Mouse (Mus musculus) layer of hippocampus, adult 9-11 months (tissue): ENCODE results near the gene Sord.

Experiments used
- DNase-seq: peaks from one replicate; pipeline ENCODE4 v3.0.0; 2022

The Sord gene

DNA sequence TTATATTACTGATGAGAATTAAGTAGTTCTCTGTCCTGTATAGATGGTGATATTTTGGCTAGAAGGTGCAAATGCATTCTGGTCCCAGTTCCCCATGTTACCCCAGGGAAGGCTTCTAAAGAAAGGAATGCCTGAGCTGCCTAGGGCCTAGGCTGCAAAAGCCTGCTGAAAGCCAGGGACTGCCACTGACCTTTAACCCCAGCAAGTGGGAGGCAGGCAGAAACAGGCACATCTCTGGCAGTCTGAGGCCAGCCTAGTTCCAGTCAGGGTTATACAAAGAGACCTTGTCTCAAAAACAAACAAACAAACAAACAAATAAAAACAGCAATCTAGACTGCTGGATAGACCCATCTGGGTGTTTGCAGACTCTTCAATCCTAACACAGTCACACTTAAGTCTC, 6.2 kb downstream of the Sord start:
- DNase-seq, result no peak

DNA sequence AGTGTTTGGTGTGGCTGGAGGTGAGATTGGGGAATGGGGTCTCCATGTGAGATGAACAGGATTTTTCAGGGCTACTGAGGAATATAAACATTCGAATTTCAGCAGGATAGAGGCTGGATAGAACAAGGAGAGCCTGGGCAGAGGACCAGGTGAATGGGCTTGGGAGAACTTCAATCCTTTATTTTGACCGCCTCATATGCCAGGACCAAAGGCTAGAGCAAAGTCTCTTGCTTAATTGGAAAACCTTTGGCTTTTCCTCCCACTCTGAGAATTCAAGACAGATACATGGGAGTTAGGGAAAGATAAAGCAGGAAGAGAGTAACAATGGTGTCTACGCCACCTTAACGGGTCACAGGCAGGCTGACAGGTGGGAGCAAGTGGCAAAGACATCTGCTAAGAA, 6.7 kb downstream of the Sord start:
- no peak for DNase-seq

DNA sequence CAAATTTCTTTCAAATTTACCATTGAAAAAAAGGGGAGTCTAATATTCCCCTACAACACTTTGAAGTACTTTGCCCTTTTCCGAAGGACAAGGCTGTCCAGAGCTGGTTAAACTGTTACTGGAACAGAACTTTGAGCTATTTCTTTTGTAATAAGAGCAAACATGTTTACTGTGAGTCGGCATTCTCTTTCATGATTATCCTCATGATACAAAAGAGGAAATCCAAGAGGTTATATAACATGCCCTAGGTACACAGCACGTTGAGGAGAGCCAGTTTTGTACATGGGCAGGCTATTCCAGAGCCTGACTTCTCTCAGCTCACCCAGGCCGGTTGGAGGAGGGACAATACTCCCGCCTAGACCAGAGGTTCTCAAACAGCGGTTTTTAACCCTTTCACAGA, 7.4 kb downstream of the Sord start:
- no peak for DNase-seq

DNA sequence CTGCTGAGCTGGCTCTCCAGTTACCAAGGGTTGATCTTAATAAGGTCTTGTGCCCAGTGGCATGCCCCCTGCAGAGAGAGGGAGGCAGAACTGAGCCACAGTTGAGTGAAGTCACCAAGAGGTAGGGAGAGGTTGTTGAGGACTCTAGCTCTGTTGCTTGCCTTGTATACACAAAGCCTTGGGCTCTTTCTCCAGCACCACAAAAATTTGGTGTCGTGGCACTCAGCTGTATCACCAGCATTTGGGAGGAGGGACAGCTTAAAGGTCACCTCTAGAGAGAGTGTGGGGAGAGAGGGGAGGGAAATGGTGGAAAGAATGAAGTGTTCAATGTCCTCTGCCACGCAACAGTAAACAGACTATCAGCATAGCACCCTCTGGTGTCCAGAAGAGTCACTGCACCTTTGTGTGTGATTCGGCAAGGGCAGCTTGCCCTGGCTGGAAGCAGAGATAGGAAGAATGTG, 9.2 kb downstream of the Sord start:
- peak; percentile 79 for DNase-seq

DNA sequence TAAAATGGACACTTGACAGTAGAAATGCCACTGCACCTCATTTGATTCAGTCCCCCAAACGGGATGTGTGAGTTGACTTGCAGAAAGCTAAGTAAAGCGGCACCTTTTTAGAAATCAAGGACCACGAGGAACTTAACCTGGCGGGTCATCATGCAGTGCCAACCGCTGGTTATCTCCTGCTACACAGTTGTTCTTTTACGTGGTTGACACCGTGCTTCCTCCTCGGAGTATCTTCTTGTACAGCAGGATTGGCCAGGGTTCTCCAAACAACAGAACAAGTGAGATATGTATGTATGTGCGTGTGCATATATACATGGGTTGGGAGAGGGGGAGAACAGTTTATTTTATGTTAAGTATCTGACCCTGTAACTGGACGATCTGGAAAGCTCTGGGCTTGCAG, 13.2 kb downstream of the Sord start:
- DNase-seq, result no peak

DNA sequence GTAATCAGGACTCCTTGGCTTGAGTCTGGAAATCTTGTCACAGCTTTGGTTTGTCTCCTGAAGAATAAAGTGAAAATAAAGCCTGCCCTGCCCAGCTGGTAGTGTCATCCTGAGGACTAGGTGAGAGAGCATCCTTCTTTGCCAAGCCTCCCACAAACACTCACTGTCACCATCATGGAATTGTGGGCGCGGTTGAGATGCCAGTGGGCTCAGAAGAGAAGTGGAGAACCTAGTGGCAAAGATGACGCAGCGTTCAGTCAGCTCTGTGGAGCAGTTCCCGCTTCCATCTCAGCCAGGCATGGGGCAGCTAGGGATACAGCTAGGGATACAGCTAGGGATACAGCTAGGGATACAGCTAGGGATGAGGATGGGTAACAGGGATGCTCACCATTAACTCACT, 21.4 kb downstream of the Sord start:
- no peak for DNase-seq

DNA sequence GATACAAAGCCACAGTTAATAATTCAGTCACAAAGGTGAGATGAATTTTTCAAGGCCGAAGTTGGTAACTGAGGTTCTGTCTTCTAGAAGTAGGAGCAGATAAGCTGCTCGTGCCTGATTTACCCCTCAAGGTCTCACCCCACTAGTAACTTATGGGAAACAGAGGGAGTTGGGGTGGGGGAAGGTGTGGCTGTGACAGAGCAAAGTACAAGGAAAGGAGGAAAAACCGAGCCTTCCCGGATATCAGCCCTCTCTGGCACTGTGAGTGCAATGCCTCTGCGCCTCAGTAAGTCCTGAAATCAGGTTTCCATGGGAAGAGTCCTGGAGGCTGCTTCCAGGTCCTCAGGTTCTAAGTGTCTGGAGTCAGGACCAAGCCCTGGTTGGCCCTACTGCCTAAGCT, 26.2 kb downstream of the Sord start:
- DNase-seq, result no peak

DNA sequence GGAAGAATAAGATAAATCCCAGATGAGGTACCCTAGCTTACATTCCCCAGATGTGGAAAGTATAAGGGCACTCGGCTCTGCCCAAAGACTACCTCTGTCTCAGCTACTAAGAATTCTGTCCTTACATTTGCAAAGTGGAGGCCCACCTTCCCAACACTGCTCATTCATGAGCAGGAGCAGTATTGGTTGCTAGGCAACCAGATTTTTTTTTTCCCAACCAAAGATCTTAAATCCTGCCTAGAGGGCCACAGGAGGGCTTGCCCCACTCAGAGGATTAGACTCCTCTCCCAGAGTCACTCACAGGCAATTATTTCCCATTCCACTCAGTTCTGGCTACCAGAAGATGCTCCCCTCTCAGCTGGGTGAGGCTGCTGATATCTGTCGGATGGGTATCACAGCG, 30.1 kb downstream of the Sord start:
- no peak for DNase-seq

DNA sequence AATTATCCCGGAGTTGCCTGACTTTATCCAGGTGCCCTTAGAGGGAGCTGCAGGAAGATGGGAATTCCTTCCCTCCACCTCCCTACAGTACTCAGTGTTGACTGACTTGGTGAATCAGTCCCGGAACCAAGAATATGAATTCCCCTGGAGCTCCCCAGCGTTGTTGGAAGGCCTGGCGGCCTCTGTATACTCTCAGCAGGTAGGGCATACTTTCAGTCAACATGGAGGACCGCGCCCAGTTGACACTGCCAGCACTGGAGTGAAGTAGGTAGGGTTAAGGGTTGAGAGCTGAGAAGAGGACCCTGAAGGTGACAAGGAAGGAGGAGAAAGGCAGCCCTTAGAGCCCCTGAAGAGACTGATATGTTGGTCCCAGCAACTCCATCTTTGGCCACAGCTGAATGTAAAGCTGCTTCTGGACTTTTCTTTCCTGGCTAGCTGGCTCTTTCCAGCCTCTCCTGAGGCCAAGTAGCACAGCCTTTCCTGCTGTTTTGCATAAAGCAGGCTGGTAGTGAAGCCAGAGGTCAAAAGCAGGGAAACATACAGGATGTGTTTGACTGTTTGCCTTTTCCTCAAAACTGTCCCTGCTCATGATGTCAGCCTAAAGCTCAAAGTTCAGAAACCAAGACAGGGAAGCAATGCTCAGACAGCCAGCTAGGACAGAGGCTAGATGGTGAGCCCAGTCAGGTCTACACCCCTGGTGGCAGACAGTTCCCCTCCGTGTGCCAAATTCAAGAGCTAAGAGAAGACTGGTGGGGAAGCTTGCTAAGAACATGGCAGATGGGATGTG, 32.1 kb downstream of the Sord start:
- no peak for DNase-seq

DNA sequence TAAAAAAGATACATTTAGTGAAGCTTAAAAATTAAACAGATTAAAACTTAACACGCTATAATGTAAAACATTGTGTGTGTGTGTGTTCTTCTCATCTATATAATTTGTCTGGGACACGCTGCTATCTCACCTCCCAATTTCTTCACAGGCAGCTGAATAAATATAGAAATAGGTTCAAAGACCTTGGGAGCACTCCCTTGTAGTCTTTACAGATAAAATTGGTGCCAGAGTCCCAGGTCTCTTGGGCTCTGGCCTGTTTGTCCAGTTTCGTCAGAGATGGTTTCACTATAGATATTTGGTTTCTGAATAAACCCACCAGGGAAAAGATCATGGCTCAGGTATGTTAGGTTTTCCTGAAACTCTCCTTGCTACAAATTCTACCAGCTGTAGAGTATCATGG, 44.2 kb downstream of the Sord start:
- DNase-seq, result no peak

DNA sequence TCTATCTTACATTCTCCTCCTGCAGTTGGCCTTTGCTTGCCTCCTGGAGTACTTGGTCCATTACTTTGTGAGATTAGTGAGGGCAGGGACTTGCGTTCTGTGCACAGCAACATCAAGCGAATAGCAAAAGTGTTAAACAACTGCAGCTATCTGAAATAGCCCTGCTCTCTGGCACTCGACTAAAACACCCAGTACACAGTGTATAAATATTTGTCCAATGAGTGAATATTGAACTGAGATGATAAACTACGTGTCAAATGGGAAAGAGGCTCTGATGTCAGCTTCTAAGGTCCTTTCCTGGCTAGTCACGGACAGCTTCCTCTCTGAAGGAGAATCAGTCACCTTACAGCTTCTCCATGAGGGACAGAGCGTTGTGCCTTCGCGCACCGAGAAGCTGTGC, 49.5 kb downstream of the Sord start:
- DNase-seq, result no peak

DNA sequence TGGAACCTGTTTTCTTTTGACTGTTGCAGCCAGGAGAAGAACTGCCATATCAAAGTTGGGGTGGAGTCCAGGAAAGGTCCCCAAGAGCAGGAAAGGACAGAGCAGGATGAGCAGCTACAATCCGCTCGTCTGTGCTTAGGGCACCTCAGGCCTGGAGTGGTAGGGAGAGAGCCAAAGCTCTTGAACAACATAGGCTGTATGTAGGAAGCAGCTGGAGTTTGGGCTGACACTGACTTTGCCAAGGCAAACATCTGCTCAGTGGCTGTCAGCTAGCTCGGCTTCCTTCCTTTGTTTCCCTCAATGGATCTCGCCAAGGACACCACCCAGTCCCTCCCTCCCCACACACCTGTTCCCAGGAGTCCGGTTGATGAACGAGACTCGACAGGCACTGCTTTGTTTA, 51.6 kb downstream of the Sord start:
- DNase-seq, result no peak

DNA sequence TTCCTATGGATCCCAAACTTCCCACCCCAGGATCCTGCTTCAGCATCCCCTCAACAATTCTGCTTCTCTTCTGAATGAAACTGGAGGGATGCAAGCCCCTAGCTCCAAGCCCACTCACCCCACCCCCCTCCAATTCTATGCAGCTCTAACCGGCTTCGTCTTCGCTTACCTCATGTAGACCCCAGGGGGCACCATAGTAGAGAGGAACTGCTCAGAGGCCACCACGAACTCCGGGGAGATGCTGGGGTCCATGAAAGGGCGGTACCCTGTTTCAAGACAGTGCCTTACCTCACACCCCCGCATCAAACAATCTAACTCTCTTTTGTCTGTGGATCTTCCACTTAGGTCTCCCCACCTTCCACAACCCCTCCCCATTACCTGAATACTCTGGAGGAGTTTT, 60.4 kb downstream of the Sord start:
- DNase-seq, result no peak

DNA sequence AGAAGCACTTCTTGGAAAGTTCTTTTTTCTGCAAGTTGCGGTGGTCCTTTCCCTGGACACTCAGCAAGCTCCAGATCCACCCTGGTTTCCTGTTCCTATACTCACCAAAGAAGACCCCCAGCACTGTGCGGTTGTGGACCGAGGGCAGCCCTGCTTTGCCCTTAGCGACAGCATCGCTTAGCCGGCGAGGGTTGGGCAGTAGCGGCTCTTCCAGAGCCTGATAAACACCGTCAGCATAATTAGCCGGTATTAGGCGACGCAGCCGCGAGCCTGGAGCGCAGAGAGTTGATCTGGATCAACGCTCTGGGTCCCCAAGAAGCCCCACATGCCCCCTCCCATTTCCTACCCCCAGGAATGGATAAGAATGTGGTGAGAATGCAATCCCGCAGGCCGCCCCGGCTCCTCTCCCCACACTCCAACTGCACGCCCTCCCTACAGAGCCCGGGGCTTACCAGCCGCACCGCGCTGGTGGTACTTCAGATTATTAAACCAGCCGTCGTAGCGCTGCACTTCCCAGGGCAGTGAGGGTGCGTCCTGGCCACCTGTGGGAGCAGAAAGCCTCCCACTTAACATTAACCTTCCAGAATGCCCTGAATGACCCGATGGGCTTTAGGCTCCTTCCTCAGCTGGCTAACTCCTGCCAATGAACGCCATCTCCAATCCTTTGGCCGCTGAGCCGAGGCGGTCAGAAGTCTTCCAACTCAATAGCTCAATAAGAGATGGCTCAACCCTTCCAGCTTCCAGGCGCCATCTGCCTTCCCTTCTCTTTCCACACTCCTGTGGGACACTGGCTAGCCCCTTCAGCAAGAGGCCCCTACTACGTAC, 62.9 kb downstream of the Sord start:
- DNase-seq, result no peak

DNA sequence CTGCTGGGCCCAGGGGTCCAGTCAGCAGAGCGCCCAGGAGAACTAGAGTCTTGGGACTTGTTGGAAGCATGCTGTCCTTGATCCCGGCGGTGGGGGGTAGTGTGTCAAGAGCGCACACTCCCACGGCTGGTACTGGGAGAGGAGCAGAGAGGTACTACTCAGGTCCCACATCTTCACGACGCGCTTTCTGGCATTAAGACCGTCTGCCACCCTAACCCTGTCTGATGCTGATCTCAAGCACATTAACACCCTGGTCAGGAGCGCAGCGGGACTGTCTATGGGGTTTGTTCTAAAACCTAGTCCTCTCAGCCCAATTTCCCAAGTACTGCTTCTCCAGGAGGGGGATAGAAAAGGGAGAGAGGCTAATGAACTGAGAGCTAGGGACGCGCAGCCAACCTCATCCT, 63.5 kb downstream of the Sord start, which contains the start of gene Duox2:
Gene Duox2, minus strand, starts transcription at position 354 of the 404 bp plus-strand sequence.
- DNase-seq, result no peak

DNA sequence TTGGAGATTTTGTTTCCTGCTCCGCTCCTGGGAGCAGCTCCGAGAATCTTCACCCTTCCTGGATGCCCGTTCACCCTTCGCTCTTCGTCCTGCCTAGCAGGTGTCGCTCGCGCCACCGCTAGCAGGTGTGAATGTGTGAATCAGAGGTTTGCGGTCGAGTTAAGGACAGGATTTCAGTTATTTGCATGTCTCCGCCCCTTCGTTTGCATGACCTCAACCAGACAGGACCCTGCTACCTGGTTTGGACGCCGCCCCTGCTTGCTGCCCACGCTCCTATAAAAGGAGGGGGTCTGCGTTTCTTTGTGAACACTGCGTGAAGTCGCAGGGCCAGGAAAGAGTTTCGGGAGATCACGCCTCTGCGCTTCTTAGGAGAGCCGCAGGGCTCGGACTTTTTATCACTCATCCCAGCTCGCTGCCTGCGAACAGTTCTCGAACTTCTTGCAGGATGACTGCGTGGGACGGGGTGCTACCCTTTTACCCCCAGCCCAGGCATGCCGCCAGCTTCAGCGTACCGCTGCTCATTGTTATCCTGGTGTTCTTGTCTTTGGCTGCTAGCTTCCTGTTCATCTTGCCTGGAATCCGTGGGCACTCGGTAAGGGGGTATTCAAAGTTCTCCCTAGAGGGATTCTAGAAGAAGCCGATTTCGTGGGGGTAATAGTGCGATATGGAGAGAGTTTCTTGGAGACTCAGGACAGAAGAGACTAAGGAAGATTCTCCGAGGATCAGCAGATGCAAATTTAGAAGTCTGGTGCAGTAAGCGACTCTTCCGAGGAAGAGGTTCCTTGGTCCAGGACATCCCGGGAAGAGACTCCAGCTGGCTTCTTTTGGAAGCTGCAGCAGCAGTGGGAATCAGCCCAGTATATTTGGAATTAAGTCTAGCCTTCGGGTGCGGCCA, 64.3 kb downstream of the Sord start, which contains the start of gene Duoxa2:
Gene Duoxa2, plus strand, starts transcription at position 305 of the 895 bp plus-strand sequence.
- no peak for DNase-seq

DNA sequence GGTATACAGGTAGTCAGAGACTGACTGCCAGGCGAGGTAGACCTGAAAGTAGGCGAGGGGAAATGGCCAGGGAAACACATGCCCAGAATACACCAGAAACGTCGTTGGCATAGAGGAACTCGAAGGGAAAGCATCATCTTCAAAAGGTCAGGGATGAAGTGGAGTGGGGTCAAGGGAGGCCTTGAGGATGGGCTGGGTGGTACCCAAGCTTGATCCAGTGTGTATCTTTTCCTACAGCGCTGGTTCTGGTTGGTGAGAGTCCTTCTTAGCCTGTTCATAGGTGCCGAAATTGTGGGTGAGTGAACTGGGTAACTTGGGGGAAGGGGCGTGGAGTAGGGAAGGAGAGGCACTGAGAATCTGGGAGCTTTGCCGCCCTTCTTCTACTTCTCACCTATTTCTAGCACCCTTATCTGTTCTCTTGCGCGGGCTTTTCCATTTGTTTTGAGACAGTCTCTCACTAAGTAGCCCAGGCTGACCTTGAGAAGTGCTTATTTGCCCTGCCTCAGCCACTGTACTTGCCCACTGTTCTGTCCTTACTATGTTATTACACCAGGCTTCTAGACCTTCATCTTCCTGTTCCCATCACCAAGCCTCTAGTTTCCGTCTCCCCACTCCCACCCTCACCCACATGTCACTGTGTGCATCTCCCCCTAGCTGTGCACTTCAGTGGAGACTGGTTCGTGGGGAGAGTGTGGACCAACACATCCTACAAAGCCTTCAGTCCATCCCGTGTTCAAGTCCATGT, 65.5 kb downstream of the Sord start:
- no peak for DNase-seq

DNA sequence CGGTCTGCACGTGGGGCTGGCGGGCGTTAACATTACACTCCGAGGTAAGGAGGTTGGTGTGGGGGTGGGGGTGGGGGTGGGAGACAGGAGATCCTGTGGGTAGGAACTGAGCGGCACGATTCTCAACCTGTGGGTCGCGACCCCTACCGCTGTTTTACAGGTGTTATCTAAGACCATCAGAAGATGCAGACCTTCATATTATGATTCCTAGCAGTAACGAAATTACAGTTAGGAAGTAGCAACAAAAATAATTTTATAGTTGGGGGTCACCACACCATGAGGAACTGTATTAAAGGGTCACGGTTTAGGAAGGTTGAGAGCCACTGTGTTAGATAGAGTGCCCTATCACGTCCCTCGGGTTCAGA, 66.1 kb downstream of the Sord start:
- no peak for DNase-seq

DNA sequence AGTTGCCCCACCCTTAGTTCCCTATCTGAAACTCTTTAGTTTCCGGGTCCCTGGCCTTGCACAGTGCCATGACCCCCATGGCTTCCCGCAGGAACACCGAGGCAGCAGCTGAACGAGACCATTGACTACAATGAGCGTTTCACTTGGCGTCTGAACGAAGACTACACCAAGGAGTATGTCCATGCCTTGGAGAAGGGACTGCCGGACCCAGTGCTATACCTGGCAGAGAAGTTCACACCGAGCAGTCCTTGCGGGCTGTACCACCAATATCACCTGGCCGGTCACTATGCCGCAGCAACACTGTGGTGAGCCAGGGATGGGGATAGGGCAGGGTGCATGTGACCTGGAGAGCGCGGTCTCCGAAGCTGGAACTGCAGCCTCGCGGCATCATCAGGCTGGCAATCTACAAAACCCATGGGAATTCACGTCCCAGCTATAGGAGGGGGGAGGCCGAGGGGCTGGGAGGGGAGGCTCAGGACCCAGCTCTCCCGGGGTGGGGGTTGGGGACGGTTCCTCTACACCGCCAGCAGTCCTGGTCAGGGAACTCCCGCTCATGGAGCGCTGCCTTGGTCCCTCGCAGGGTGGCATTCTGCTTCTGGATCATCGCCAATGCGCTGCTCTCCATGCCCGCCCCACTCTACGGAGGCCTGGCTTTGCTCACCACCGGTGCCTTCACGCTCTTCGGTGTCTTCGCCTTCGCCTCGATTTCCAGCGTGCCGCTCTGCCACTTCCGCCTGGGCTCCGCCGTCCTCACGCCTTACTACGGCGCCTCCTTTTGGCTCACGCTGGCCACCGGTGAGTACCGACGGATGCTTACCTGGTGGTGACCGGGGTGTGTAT, 66.8 kb downstream of the Sord start:
- DNase-seq, result no peak

DNA sequence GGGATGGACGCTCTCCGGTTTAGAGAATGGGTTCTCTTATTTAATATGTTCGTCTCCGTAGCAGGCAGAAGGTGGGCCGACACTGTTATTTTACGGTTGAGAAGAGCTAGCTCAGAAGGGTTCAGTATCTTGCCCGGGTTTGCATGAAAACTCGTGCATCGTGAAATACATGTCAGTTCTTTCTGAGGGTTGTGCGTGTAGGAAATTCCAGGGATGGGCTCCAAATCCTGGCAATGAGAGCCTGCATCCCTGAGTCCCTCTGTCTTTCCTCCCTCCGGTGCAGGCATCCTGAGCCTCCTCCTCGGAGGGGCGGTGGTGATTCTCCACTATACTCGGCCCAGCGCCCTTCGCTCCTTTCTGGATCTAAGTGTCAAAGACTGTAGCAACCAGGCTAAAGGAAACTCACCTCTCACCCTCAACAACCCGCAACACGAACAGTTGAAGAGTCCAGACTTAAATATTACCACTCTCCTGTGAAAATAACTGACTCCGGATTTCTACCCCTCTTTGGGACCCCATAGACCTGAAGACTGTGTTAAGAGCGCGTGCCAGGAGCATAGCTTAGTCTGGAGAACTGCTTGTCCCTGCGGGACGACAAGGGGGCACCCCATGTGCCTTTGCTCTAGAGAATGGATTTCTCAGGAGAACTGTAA, 67.5 kb downstream of the Sord start:
- no peak for DNase-seq
